Mouse (Mus musculus) lung, postnatal 0 days (tissue): ENCODE results near the gene Sorbs1.

Experiments
- CTCF ChIP-seq: IDR thresholded peaks from 2 replicates; pipeline ENCODE4 v1.5.1; 2016; ENCODE audit warnings: antibody characterized with exemption, mild to moderate bottlenecking
- EP300 ChIP-seq: IDR thresholded peaks from 2 replicates; pipeline ENCODE4 v1.6.1; 2016; ENCODE audit warnings: antibody characterized with exemption, mild to moderate bottlenecking, control low read depth

GRCm38 (mm10) chr19:40477445-40477941, 36.1 kb downstream of the Sorbs1 start:
- TF ChIP-seq CTCF (no peak), EP300 (no peak)
